Mouse (Mus musculus): ENCODE data around the gene Mapk14. TPM values are rescaled to one million over a fixed set of nuclear protein-coding genes. Genes with fewer than 3 reads are reported as not detected.

Mapk14 gene
- polyA plus RNA-seq (2014; fragmentation: Illumina TruSeq; extraction: RNeasy Lipid Tissue Mini Kit (QIAGEN cat#74804); ENCODE audit: low replicate concordance) = 42.8 TPM

DNA sequence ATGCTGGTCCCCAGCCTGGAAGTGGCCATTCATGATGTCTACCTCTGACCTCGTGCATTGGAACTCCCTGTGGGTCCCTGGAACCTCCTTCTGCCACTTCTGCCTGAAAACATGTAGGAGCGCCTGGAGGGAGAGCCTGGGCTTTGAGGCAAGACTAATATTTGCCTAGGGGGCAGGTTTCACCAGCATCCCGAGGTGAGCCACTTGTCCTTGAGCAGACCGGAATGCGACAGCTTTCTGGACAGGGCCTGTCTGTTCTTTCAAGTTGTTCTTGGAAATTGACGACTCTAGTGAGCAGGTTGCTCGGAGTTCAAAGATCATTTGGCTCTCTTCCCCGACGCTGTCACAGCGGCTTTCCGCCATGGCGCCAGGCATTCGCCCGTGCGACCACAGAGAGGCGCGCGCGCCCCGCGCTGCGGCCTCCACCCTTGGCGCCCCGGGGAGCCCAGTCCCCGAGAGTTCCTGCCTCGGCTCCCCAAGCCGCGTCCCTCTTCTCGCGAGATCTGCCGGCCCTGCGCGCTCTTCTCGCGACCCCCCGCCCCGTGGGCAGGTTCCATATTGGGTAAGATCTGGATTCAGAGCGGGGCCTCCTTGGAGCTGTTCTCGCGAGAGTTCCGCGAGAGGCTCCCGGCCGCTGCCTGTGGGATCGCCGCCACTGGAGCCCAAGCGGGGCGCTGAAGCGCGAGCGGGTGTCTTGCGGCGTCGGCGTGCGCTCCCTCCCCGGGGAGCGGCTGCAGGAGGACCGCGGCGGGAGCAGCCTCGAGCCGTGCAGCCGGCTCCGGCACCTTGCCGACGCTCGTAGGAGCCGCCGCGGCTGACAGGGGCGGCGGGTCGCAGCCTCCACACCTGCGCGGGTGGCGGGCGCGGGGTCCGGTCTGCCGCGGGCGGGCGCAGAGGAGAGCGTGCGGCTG, at the start of gene Mapk14:
Gene Mapk14 (plus strand): TSS at position 554 of the 911 bp plus-strand sequence.

DNA sequence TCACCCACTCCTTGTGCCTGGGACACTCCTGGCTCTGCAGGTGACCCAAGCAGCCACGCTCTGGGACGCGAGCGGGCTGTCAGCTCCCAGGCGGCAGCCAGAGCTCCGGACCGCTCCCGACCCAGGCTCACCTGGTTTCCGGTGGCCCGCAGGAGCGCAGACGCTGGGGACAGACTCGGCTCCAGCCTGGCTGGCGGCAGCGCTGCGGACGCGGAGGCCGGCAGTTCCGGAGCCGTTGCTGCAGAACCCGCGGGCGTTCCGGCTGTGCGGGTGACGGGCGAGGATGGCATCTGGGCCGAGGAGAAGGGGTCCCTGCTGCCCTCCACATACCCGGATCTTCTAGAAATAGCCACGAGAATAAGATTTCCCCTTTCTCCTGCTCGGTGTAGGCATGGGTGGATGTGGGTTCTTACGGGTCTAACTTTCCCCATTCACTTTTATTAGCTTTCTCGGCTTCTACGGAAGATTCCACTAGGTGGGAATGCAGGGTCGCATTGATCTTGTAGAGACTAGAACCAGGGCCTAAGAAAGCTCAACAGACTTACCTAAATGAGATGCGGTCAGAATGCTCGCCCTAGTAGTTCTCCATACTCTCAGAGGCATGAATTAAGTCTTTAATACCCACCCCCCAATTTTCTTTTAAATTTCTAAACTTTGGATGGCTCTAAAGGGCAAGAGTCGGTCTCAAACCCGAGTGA, 1.4 kb upstream of the Mapk14 start, which contains the start of gene Slc26a8:
Gene Slc26a8 (minus strand): TSS at position 648 of the 698 bp plus-strand sequence.

DNA sequence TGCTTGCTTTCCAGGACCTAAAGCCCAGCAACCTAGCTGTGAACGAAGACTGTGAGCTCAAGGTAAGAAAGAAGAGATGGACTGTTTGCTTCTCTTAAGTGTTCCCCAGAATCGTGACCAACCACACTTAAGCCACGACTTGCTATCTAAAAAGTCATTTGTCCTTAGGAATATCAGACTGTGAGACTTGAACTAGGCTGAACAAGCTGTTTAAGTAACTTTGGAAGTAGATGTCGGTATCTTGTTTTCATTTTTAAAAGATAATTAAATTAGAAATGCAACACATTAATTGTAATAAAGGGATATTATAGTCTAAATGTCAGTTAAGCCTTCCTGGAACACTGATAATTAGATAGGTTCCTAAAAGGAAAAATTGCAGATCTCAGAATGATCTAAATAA, 34.7 kb downstream of the Mapk14 start, which contains the start of gene AC170998.1:
Gene AC170998.1 (plus strand): TSS at position 301 of the 400 bp plus-strand sequence.

DNA sequence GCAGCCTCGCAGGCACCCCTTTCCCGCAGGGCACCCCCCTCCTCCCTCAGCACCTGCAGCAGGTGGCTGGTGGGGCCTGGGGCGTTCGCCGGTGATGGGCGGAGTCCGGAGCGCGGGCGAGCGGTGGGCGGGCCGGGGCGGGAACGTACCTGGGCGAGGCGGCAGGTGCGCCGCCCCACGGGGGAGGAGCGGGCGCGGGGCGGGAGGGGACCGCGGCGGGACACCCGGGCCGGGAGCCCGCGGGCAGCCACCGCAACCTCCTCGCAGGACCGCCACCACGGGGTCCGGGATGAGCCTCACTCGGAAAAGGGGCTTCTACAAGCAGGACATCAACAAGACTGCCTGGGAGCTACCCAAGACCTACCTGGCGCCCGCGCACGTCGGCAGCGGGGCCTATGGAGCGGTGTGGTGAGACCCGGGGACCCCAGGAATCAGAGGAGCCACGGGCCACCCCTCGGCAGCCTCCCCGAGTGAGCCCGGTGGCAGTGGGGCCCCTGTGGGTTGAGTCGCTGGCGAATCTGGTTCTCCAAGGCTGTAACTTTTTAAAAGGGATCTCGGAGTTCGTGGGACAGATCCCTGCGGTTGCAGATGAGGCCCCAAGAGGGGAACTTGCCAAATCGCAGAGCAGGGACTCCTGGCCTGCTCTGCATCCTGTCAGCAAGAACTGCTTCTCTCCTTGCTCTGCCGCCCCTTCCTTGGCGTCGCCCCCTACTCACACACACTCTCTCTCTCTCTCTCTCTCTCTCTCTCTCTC, 78.2 kb downstream of the Mapk14 start, which contains the start of gene Mapk13:
Gene Mapk13 (plus strand): TSS at position 177 of the 754 bp plus-strand sequence.

Other genes with a start within 250 kb of the Mapk14 start
- 9.9 TPM for gene Fkbp5, start 173.8 kb upstream of the Mapk14 start, polyA plus RNA-seq (2014; fragmentation: Illumina TruSeq; extraction: RNeasy Lipid Tissue Mini Kit (QIAGEN cat#74804); ENCODE audit: low replicate concordance)
- not detected for gene Armc12, start 160.5 kb upstream of the Mapk14 start, polyA plus RNA-seq (2014; fragmentation: Illumina TruSeq; extraction: RNeasy Lipid Tissue Mini Kit (QIAGEN cat#74804); ENCODE audit: low replicate concordance)
- not detected for gene Clpsl2, start 141.9 kb upstream of the Mapk14 start, polyA plus RNA-seq (2014; fragmentation: Illumina TruSeq; extraction: RNeasy Lipid Tissue Mini Kit (QIAGEN cat#74804); ENCODE audit: low replicate concordance)
- gene Clps, start 130.6 kb upstream of the Mapk14 start, polyA plus RNA-seq (2014; fragmentation: Illumina TruSeq; extraction: RNeasy Lipid Tissue Mini Kit (QIAGEN cat#74804); ENCODE audit: low replicate concordance) = 18.5 TPM
- not detected for gene Lhfpl5, start 115.7 kb upstream of the Mapk14 start, polyA plus RNA-seq (2014; fragmentation: Illumina TruSeq; extraction: RNeasy Lipid Tissue Mini Kit (QIAGEN cat#74804); ENCODE audit: low replicate concordance)
- 146 TPM for gene Srpk1, start 68.6 kb upstream of the Mapk14 start, polyA plus RNA-seq (2014; fragmentation: Illumina TruSeq; extraction: RNeasy Lipid Tissue Mini Kit (QIAGEN cat#74804); ENCODE audit: low replicate concordance)
- gene Slc26a8, start 1.1 kb upstream of the Mapk14 start, polyA plus RNA-seq (2014; fragmentation: Illumina TruSeq; extraction: RNeasy Lipid Tissue Mini Kit (QIAGEN cat#74804); ENCODE audit: low replicate concordance) = not detected
- gene AC170998.1, start 34.8 kb downstream of the Mapk14 start, polyA plus RNA-seq (2014; fragmentation: Illumina TruSeq; extraction: RNeasy Lipid Tissue Mini Kit (QIAGEN cat#74804); ENCODE audit: low replicate concordance) = 1.7 TPM
- gene Mapk13, start 78.0 kb downstream of the Mapk14 start, polyA plus RNA-seq (2014; fragmentation: Illumina TruSeq; extraction: RNeasy Lipid Tissue Mini Kit (QIAGEN cat#74804); ENCODE audit: low replicate concordance) = 3.9 TPM
- gene Brpf3, start 109.8 kb downstream of the Mapk14 start, polyA plus RNA-seq (2014; fragmentation: Illumina TruSeq; extraction: RNeasy Lipid Tissue Mini Kit (QIAGEN cat#74804); ENCODE audit: low replicate concordance) = 34.0 TPM
- gene Pnpla1, start 167.1 kb downstream of the Mapk14 start, polyA plus RNA-seq (2014; fragmentation: Illumina TruSeq; extraction: RNeasy Lipid Tissue Mini Kit (QIAGEN cat#74804); ENCODE audit: low replicate concordance) = 0.33 TPM
- gene 4930539E08Rik, start 224.0 kb downstream of the Mapk14 start, polyA plus RNA-seq (2014; fragmentation: Illumina TruSeq; extraction: RNeasy Lipid Tissue Mini Kit (QIAGEN cat#74804); ENCODE audit: low replicate concordance) = 19.5 TPM

Data from small intestine, adult 10 weeks (tissue).